Mouse (Mus musculus): Measurements from ENCODE around the gene Ahrr.

- TF ChIP-seq CTCF (IDR thresholded peaks at IDR 0.05; ENCODE audit: extremely low read depth, insufficient read depth, insufficient read length, insufficient replicate concordance): no peak
- TF ChIP-seq POLR2A (IDR thresholded peaks at IDR 0.05; ENCODE audit: low read depth, low read length): no peak
Measured at GRCm38 (mm10) chr13:74302050-74303037, 10.2 kb upstream of the Ahrr start.

Data from spleen, adult 2 months (tissue).